Mouse (Mus musculus): ENCODE results near the gene Alk. TPM values are rescaled to one million over a fixed set of nuclear protein-coding genes. Genes with fewer than 3 reads are reported as not detected.
A peak's percentile ranks its signal among the peaks of the same experiment; 100 is the strongest.
"Not testable (repeated sequence)": the region's sequence is repeated elsewhere in the genome, so short reads cannot be mapped to it uniquely, and the experiment has no call there.

The Alk gene
- total RNA-seq, 2 experiments from 2014 or later = 0.05 TPM; not detected in 1

GRCm38 (mm10) chr17:72527481-72527880 is 76.9 kb downstream of the Alk start:
- no peak for DNase-seq

- no peak for DNase-seq
These were observed 78.1 kb downstream of the Alk start for GRCm38 (mm10) chr17:72526356-72526755.

- no peak for DNase-seq
These were observed 79.6 kb downstream of the Alk start for GRCm38 (mm10) chr17:72524839-72525238.

- no peak for DNase-seq
These were observed 81.4 kb downstream of the Alk start for GRCm38 (mm10) chr17:72523006-72523405.

- DNase-seq = peak; percentile 19
These were observed 82.0 kb downstream of the Alk start for GRCm38 (mm10) chr17:72522381-72522780.

- DNase-seq = no peak
These were observed 83.1 kb downstream of the Alk start for GRCm38 (mm10) chr17:72521353-72521752.

- no peak for DNase-seq
These were observed 93.7 kb downstream of the Alk start for GRCm38 (mm10) chr17:72510746-72511145.

- no peak for DNase-seq
These were observed 95.6 kb downstream of the Alk start for GRCm38 (mm10) chr17:72508678-72509394.

GRCm38 (mm10) chr17:72505213-72505612 is 99.2 kb downstream of the Alk start:
- no peak for DNase-seq

GRCm38 (mm10) chr17:72504581-72504980 is 99.8 kb downstream of the Alk start:
- DNase-seq = no peak

- no peak for DNase-seq
These were observed 109.0 kb downstream of the Alk start for GRCm38 (mm10) chr17:72495395-72495794.

- DNase-seq = no peak
These were observed 118.8 kb downstream of the Alk start for GRCm38 (mm10) chr17:72485623-72486022.

- not testable (repeated sequence) for DNase-seq
These were observed 125.2 kb downstream of the Alk start for GRCm38 (mm10) chr17:72479260-72479659.

- no peak for DNase-seq
These were observed 126.5 kb downstream of the Alk start for GRCm38 (mm10) chr17:72477889-72478405.

- DNase-seq = no peak
These were observed 127.5 kb downstream of the Alk start for GRCm38 (mm10) chr17:72476956-72477355.

GRCm38 (mm10) chr17:72474166-72474565 is 130.3 kb downstream of the Alk start:
- DNase-seq = no peak

- peak; percentile 78 for DNase-seq
These were observed 155.9 kb downstream of the Alk start for GRCm38 (mm10) chr17:72448477-72448876.

- no peak for DNase-seq
These were observed 158.9 kb downstream of the Alk start for GRCm38 (mm10) chr17:72445204-72446177.

GRCm38 (mm10) chr17:72417451-72417850 is 187.0 kb downstream of the Alk start:
- no peak for DNase-seq

- DNase-seq = no peak
These were observed 189.8 kb downstream of the Alk start for GRCm38 (mm10) chr17:72414676-72415075.

- no peak for DNase-seq
These were observed 199.6 kb downstream of the Alk start for GRCm38 (mm10) chr17:72404813-72405212.

- DNase-seq = no peak
These were observed 202.6 kb downstream of the Alk start for GRCm38 (mm10) chr17:72401861-72402260.

- no peak for DNase-seq
These were observed 203.1 kb downstream of the Alk start for GRCm38 (mm10) chr17:72401349-72401748.
